Mouse (Mus musculus) C2C12 (cell line): ENCODE results near the gene Olfr45.

Source experiments
- CTCF ChIP-seq: IDR thresholded peaks from one replicate; pipeline ENCODE4 v1.5.1; 2011; ENCODE audit not compliant: control insufficient read depth, insufficient read depth, insufficient read length
- MAX ChIP-seq: IDR thresholded peaks from one replicate; pipeline ENCODE4 v1.6.1; 2011; ENCODE audit warnings: mild to moderate bottlenecking, control low read depth
- MYOG ChIP-seq: IDR thresholded peaks from one replicate; pipeline ENCODE4 v1.6.1; 2011; ENCODE audit not compliant: control insufficient read depth, insufficient read length; ENCODE audit errors: extremely low read depth

GRCm38 (mm10) chr7:140659630-140660029, 22.1 kb upstream of the Olfr45 start, which contains the start of gene Olfr539:
- no peak for TF ChIP-seq CTCF
- TF ChIP-seq MAX = no peak
- TF ChIP-seq MYOG = no peak
